Mouse (Mus musculus) liver, embryonic 12.5 days (tissue): ENCODE results near the gene Ankrd54. TPM values are rescaled to one million over a fixed set of nuclear protein-coding genes. Genes with fewer than 3 reads are reported as not detected.

Experiments
- ATAC-seq: fragments of 200-750 bp; cut with Nextera tagmentation; 2 replicates; pipeline ENCODE4 v1.8.0; 2017; ENCODE audit warnings: moderate number of reproducible peaks, mild to moderate bottlenecking, moderate library complexity
- H3K27ac ChIP-seq: fragments of 300-500 bp; sonication (generic); 2 replicates; pipeline ENCODE4 v1.5.1; 2016; ENCODE audit warnings: mild to moderate bottlenecking
- H3K27me3 ChIP-seq: fragments of 300-500 bp; sonication (generic); replicated peaks from 2 replicates; pipeline ENCODE4 v1.6.1; 2016; ENCODE audit warnings: mild to moderate bottlenecking, moderate library complexity
- H3K36me3 ChIP-seq: fragments of 300-500 bp; sonication (generic); 2 replicates; pipeline ENCODE4 v1.6.1; 2016; ENCODE audit warnings: mild to moderate bottlenecking, moderate library complexity
- H3K4me1 ChIP-seq: fragments of 300-500 bp; sonication (generic); 2 replicates; pipeline ENCODE4 v1.6.1; 2016
- H3K4me2 ChIP-seq: fragments of 300-500 bp; sonication (generic); 2 replicates; pipeline ENCODE4 v1.6.1; 2016; ENCODE audit warnings: mild to moderate bottlenecking, moderate library complexity
- H3K4me3 ChIP-seq: fragments of 300-500 bp; sonication (generic); 2 replicates; pipeline ENCODE4 v1.5.1; 2016; ENCODE audit warnings: mild to moderate bottlenecking, moderate library complexity
- H3K9ac ChIP-seq: fragments of 300-500 bp; sonication (generic); 2 replicates; pipeline ENCODE4 v1.6.1; 2016; ENCODE audit warnings: mild to moderate bottlenecking, moderate library complexity
- H3K9me3 ChIP-seq: fragments of 300-500 bp; sonication (generic); replicated peaks from 2 replicates; pipeline ENCODE4 v1.6.1; 2016; ENCODE audit warnings: mild to moderate bottlenecking, moderate library complexity
- WGBS: fragments of 180-500 bp; shearing (Covaris S2); methylation state at CpG from one replicate; pipeline ENCODE4 v1.1.7; 2016; ENCODE audit not compliant: insufficient replicate concordance; 5-methylcytosine and 5-hydroxymethylcytosine counted together
- polyA plus RNA-seq: library from polyadenylated mRNA; unstranded; fragments of >200 nt; fragmentation: Nextera tagmentation; extraction: Ambion mirVana; gene quantifications from 2 replicates; pipeline ENCODE4 v1.2.1, GENCODE M21; 2016

The Ankrd54 gene
- polyA plus RNA-seq, 1 experiment from 2014 or later, result 61.4 TPM

- Histone ChIP-seq H3K27me3 (no peaks in the 10 kb centered on the region), H3K4me3 (peak within 1 kb of the TSS; percentile 86), H3K9ac (peak within 1 kb of the TSS; percentile 84), H3K27ac (peak within 1 kb of the TSS; percentile 81), H3K4me2 (peak within 1 kb of the TSS; percentile 94), H3K36me3 (peaks cover 43% of the 10 kb centered on the region), H3K9me3 (no peaks in the 10 kb centered on the region), H3K4me1 (peaks cover 30% of the 10 kb centered on the region)
- WGBS, result under 1% methylated on average over 49 of the region's 49 CpGs
- peak; percentile 87 for ATAC-seq
These were observed 12.3 kb upstream of the Ankrd54 start, which contains the start of gene Eif3l for GRCm38 (mm10) chr15:79074913-79075532. Gene Eif3l, plus strand, starts transcription at chr15:79075179.

GRCm38 (mm10) chr15:79074446-79074845 lies 11.8 kb upstream of the Ankrd54 start:
- Histone ChIP-seq H3K27me3 (no peaks in the 10 kb centered on the region), H3K4me3 (peak overlapping the region; percentile 86), H3K9ac (peak overlapping the region; percentile 84), H3K27ac (peak overlapping the region; percentile 81), H3K4me2 (peak overlapping the region; percentile 94), H3K4me1 (peaks cover 33% of the 10 kb centered on the region), H3K9me3 (no peaks in the 10 kb centered on the region), H3K36me3 (peaks cover 37% of the 10 kb centered on the region)
- 35% methylated on average over 10 of the region's 10 CpGs for WGBS
- ATAC-seq, result no peak

- Histone ChIP-seq H3K36me3 (peaks cover 30% of the 10 kb centered on the region), H3K4me2 (peak overlapping the region; percentile 94), H3K4me1 (peaks cover 40% of the 10 kb centered on the region), H3K9me3 (no peaks in the 10 kb centered on the region), H3K27me3 (no peaks in the 10 kb centered on the region), H3K9ac (no peak overlapping the region), H3K27ac (peak overlapping the region; percentile 3), H3K4me3 (no peak overlapping the region)
- ATAC-seq, result no peak
These were observed 11.1 kb upstream of the Ankrd54 start for GRCm38 (mm10) chr15:79073752-79074151.

- WGBS, result 60% methylated on average over 5 of the region's 5 CpGs
- Histone ChIP-seq H3K4me1 (peaks cover 51% of the 10 kb centered on the region), H3K9me3 (no peaks in the 10 kb centered on the region), H3K36me3 (peaks cover 7% of the 10 kb centered on the region), H3K27me3 (no peaks in the 10 kb centered on the region), H3K9ac (no peak overlapping the region), H3K27ac (no peak overlapping the region), H3K4me3 (no peak overlapping the region), H3K4me2 (no peak overlapping the region)
- no peak for ATAC-seq
These were observed 8.7 kb upstream of the Ankrd54 start for GRCm38 (mm10) chr15:79071117-79072039.

- peak overlapping the region; percentile 52 for H3K4me2 ChIP-seq
- peak overlapping the region; percentile 92 for H3K27ac ChIP-seq
- peak; percentile 76 for ATAC-seq
- H3K36me3 ChIP-seq, result no peaks in the 10 kb centered on the region
- no peaks in the 10 kb centered on the region for H3K9me3 ChIP-seq
- no peaks in the 10 kb centered on the region for H3K27me3 ChIP-seq
- H3K4me1 ChIP-seq, result peaks cover 61% of the 10 kb centered on the region
- H3K4me3 ChIP-seq, result no peak overlapping the region
- 46% methylated on average over 3 of the region's 3 CpGs for WGBS
- H3K9ac ChIP-seq, result peak overlapping the region; percentile 35; the same call in 1 of the 2 replicates
These were observed 5.7 kb upstream of the Ankrd54 start for GRCm38 (mm10) chr15:79068416-79068815.

- Histone ChIP-seq H3K4me2 (peak overlapping the region; percentile 52), H3K36me3 (no peaks in the 10 kb centered on the region), H3K4me1 (peaks cover 63% of the 10 kb centered on the region), H3K27me3 (no peaks in the 10 kb centered on the region), H3K9me3 (no peaks in the 10 kb centered on the region), H3K27ac (peak overlapping the region; percentile 92), H3K9ac (0 out of 2 replicates have a peak overlapping the region, but pooled peaks have one; percentile 35), H3K4me3 (no peak overlapping the region)
- ATAC-seq, result peak; percentile 14; the same call in 1 of the 2 replicates
- 23% methylated on average over 3 of the region's 3 CpGs for WGBS
These were observed 4.9 kb upstream of the Ankrd54 start for GRCm38 (mm10) chr15:79067631-79068030.

GRCm38 (mm10) chr15:79066276-79066675 lies 3.6 kb upstream of the Ankrd54 start:
- no peaks in the 10 kb centered on the region for H3K27me3 ChIP-seq
- no peak overlapping the region for H3K4me2 ChIP-seq
- 59% methylated on average over 2 of the region's 2 CpGs for WGBS
- H3K4me1 ChIP-seq, result peaks cover 71% of the 10 kb centered on the region
- H3K9me3 ChIP-seq, result no peaks in the 10 kb centered on the region
- peaks cover under 1% of the 10 kb centered on the region; the same call in 1 of the 2 replicates for H3K36me3 ChIP-seq
- no peak overlapping the region for H3K9ac ChIP-seq
- no peak for ATAC-seq
- H3K4me3 ChIP-seq, result no peak overlapping the region
- H3K27ac ChIP-seq, result peak overlapping the region; percentile 92

GRCm38 (mm10) chr15:79065086-79065770 lies 2.5 kb upstream of the Ankrd54 start:
- H3K9ac ChIP-seq, result peak overlapping the region; percentile 6; the same call in 1 of the 2 replicates
- H3K4me3 ChIP-seq, result no peak overlapping the region
- 65% methylated on average over 8 of the region's 8 CpGs for WGBS
- ATAC-seq, result no peak
- H3K27ac ChIP-seq, result peak overlapping the region; percentile 39; the same call in 1 of the 2 replicates
- H3K4me2 ChIP-seq, result no peak overlapping the region
- H3K4me1 ChIP-seq, result peaks cover 82% of the 10 kb centered on the region
- no peaks in the 10 kb centered on the region for H3K9me3 ChIP-seq
- no peaks in the 10 kb centered on the region for H3K27me3 ChIP-seq
- peaks cover 11% of the 10 kb centered on the region for H3K36me3 ChIP-seq

GRCm38 (mm10) chr15:79063160-79063740 lies 557 bp upstream of the Ankrd54 start:
- H3K27ac ChIP-seq, result peak overlapping the region; percentile 81
- H3K4me3 ChIP-seq, result peak overlapping the region; percentile 56
- H3K4me1 ChIP-seq, result peaks cover 87% of the 10 kb centered on the region
- ATAC-seq, result no peak
- H3K27me3 ChIP-seq, result no peaks in the 10 kb centered on the region
- peaks cover 31% of the 10 kb centered on the region for H3K36me3 ChIP-seq
- 9% methylated on average over 14 of the region's 14 CpGs for WGBS
- peak overlapping the region; percentile 67 for H3K9ac ChIP-seq
- no peaks in the 10 kb centered on the region for H3K9me3 ChIP-seq
- peak overlapping the region; percentile 73 for H3K4me2 ChIP-seq

GRCm38 (mm10) chr15:79060887-79061565 lies 1.7 kb downstream of the Ankrd54 start:
- H3K27me3 ChIP-seq, result no peaks in the 10 kb centered on the region
- peak overlapping the region; percentile 80 for H3K4me2 ChIP-seq
- H3K9me3 ChIP-seq, result no peaks in the 10 kb centered on the region
- H3K4me3 ChIP-seq, result peak overlapping the region; percentile 89
- ATAC-seq, result no peak
- peaks cover 78% of the 10 kb centered on the region for H3K4me1 ChIP-seq
- WGBS, result 78% methylated on average over 14 of the region's 14 CpGs
- peaks cover 53% of the 10 kb centered on the region for H3K36me3 ChIP-seq
- peak overlapping the region; percentile 59 for H3K27ac ChIP-seq
- peak overlapping the region; percentile 93 for H3K9ac ChIP-seq

- peak overlapping the region; percentile 12 for H3K4me3 ChIP-seq
- peak overlapping the region; percentile 56 for H3K4me2 ChIP-seq
- ATAC-seq, result peak; percentile 57
- no peaks in the 10 kb centered on the region for H3K27me3 ChIP-seq
- WGBS, result 56% methylated on average over 6 of the region's 6 CpGs
- H3K36me3 ChIP-seq, result peaks cover 85% of the 10 kb centered on the region
- H3K9ac ChIP-seq, result 0 out of 2 replicates have a peak overlapping the region, but pooled peaks have one; percentile 33
- H3K4me1 ChIP-seq, result peaks cover 51% of the 10 kb centered on the region
- peak overlapping the region; percentile 74 for H3K27ac ChIP-seq
- H3K9me3 ChIP-seq, result no peaks in the 10 kb centered on the region
These were observed 4.8 kb downstream of the Ankrd54 start for GRCm38 (mm10) chr15:79057850-79058249.
